Mouse (Mus musculus) E14TG2a.4 (cell line): ENCODE measurements around the gene Pdzk1.

Experiments
- H3K27me3 ChIP-seq: 2 replicates; pipeline ENCODE4 v1.6.1; 2014; ENCODE audit warnings: low read length, control low read depth; ENCODE audit not compliant: insufficient read depth
- H3K36me3 ChIP-seq: 2 replicates; pipeline ENCODE4 v1.6.1; 2014; ENCODE audit warnings: low read length, control low read depth; ENCODE audit not compliant: insufficient read depth
- H3K4me1 ChIP-seq: replicated peaks from 2 replicates; pipeline ENCODE4 v1.6.1; 2014; ENCODE audit warnings: low read depth, low read length, control low read depth
- H3K4me3 ChIP-seq: replicated peaks from 2 replicates; pipeline ENCODE4 v1.5.1; 2014; ENCODE audit warnings: mild to moderate bottlenecking, low read length
- H3K9me3 ChIP-seq: 2 replicates; pipeline ENCODE4 v1.6.1; 2014; ENCODE audit warnings: low read length, control low read depth
- CTCF ChIP-seq: conservative IDR thresholded peaks from 2 replicates; pipeline ENCODE4 v1.5.1; 2014; ENCODE audit warnings: low read length
- NANOG ChIP-seq: IDR thresholded peaks from 2 replicates; pipeline ENCODE4 v1.6.1; 2014; ENCODE audit warnings: borderline replicate concordance, low read length, mixed read lengths
- POU5F1 ChIP-seq: IDR thresholded peaks from 2 replicates; pipeline ENCODE4 v1.6.1; 2014; ENCODE audit warnings: low read length, borderline replicate concordance

Gene Pdzk1

DNA sequence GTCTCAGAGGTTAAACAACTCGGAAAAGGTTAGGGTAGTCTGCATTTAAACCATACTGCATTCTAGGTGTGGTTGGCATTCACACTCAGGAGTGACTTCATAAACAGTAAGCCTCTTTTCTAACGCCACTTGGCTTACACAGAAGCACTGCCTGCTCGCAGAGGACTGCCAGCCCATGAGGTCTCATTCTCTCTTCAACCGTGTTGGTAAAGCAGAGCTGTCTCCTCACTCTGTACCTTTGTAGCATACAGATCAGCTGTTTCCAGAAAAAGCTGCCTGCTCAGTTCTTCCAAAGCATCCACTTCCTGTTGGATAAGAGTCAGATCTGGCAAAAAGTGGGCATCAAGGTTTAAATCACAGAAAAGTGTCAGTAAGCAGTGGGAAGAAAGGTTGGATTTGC, 51.3 kb downstream of the Pdzk1 start:
- Histone ChIP-seq H3K36me3 (peaks cover 88% of the 10 kb centered on the region), H3K4me1 (no peaks in the 10 kb centered on the region), H3K27me3 (no peaks in the 10 kb centered on the region), H3K9me3 (no peaks in the 10 kb centered on the region), H3K4me3 (no peak overlapping the region)
- TF ChIP-seq NANOG (no peak), CTCF (no peak), POU5F1 (no peak)

- Histone ChIP-seq H3K4me3 (no peak overlapping the region), H3K27me3 (no peaks in the 10 kb centered on the region), H3K4me1 (no peaks in the 10 kb centered on the region), H3K36me3 (peaks cover 89% of the 10 kb centered on the region), H3K9me3 (no peaks in the 10 kb centered on the region)
- no peak for TF ChIP-seq POU5F1
- no peak for TF ChIP-seq NANOG
- TF ChIP-seq CTCF: no peak
These were observed 52.5 kb downstream of the Pdzk1 start for GRCm38 (mm10) chr3:96881557-96881956.

DNA sequence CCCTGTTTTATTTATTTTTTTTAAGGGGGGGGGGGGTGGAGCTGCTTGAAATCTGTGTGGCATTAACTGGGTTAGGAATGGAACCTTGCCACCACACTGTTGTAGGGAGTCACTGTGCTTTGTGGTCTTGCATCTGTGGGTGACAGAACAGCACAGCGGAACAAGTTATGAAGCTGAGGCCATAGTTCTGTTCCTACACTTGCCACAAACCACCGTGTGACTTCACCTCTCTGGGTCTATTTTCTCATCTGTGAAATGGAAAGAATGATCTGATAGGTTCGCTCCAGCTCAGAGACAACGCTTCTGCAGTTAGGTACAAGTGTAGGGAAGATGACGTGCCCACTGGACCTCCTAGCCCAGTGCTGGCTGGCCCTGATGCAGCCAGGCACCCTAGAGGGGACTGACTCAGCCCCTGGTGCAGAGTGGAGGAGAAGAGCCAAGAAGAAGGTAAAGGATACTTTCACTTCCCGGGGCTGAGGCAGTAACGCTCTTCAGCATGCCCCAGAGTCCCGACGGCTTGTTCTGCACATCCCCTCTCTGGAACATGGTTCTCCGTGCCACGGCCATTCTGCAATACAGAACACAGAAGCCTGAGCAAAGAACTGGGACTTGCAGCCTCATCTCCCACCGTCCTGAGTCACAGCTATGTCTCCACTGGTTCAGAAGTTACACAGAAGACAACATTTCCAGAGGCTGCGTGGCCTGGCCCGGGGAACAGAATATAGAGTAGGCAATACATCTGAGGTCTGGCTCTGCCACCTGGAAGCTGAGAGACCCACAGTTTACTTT, 53.2 kb downstream of the Pdzk1 start:
- Histone ChIP-seq H3K27me3 (no peaks in the 10 kb centered on the region), H3K4me3 (no peak overlapping the region), H3K36me3 (peaks cover 90% of the 10 kb centered on the region), H3K4me1 (no peaks in the 10 kb centered on the region), H3K9me3 (no peaks in the 10 kb centered on the region)
- TF ChIP-seq NANOG (no peak), POU5F1 (no peak), CTCF (no peak)

GRCm38 (mm10) chr3:96883690-96884089, 54.6 kb downstream of the Pdzk1 start:
- Histone ChIP-seq H3K27me3 (no peaks in the 10 kb centered on the region), H3K4me1 (no peaks in the 10 kb centered on the region), H3K4me3 (no peak overlapping the region), H3K9me3 (no peaks in the 10 kb centered on the region), H3K36me3 (peaks cover 90% of the 10 kb centered on the region)
- TF ChIP-seq NANOG (no peak), CTCF (no peak), POU5F1 (no peak)

- peaks cover 15% of the 10 kb centered on the region for H3K36me3 ChIP-seq
These were observed 73.4 kb downstream of the Pdzk1 start for GRCm38 (mm10) chr3:96902336-96902999.

GRCm38 (mm10) chr3:96904393-96904792, 75.3 kb downstream of the Pdzk1 start, which contains the start of gene Gja5:
TSS of gene Gja5 (plus strand) at chr3:96904693.
- no peaks in the 10 kb centered on the region; the same call in 1 of the 2 replicates for H3K27me3 ChIP-seq
- peak within 1 kb of the TSS; percentile 100 for H3K4me3 ChIP-seq
- H3K9me3 ChIP-seq: no peaks in the 10 kb centered on the region
- TF ChIP-seq CTCF (no peak), NANOG (no peak), POU5F1 (no peak)
- H3K36me3 ChIP-seq: 0 out of 2 replicates have a peak, but pooled peaks cover 4% of the 10 kb centered on the region
- H3K4me1 ChIP-seq: peaks cover 12% of the 10 kb centered on the region

More at GRCm38 (mm10) chr3:96902336-96902999, 73.4 kb downstream of the Pdzk1 start:
- H3K4me1 ChIP-seq: peaks cover 12% of the 10 kb centered on the region
- no peak overlapping the region for H3K4me3 ChIP-seq
- H3K9me3 ChIP-seq: no peaks in the 10 kb centered on the region
- no peak for TF ChIP-seq POU5F1
- no peak for TF ChIP-seq NANOG
- no peak for TF ChIP-seq CTCF
- H3K27me3 ChIP-seq: no peaks in the 10 kb centered on the region; the same call in 1 of the 2 replicates

DNA sequence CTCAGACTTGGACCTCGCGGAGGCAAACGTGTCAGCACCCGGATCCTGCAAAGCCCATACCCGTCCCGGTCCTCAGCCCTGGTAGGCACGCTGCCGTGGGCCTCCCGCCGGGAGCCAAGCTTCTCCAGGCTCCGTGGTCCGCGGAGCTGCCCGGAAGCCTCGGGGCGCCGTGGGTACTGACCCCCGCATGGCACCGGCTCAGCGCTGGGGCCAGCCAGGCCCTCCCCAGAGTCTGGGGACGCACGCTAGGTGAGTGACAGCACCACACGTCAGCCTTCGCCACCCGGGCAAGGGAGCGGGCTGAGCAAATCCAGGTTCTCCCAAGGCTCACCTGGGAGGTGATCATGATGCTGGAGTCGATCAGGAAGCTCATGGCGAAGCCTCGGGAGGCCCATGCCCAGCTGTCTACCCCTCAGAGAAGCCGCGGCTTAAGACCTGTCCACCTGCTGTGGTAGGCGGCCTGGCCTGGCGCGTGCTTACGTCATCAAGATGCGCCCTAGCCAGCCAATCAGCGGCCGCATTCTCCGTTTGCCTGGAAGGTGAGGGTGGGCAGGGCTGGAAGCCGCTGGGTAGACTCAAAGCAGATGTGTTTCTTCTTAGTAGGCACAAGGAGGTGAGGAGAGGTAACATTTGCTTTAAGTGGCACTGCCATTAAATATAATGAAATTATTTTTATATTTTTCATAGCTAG, 75.9 kb downstream of the Pdzk1 start, which contains the start of gene Gpr89:
Gene Gpr89 (minus strand): TSS at position 496 of the 691 bp plus-strand sequence.
- Histone ChIP-seq H3K9me3 (no peaks in the 10 kb centered on the region), H3K27me3 (no peaks in the 10 kb centered on the region; the same call in 1 of the 2 replicates), H3K36me3 (0 out of 2 replicates have a peak, but pooled peaks cover 4% of the 10 kb centered on the region), H3K4me1 (peaks cover 12% of the 10 kb centered on the region), H3K4me3 (peak within 1 kb of the TSS; percentile 100)
- TF ChIP-seq CTCF: no peak
- TF ChIP-seq POU5F1: no peak

GRCm38 (mm10) chr3:96905592-96905991, 76.5 kb downstream of the Pdzk1 start:
- Histone ChIP-seq H3K4me1 (peaks cover 12% of the 10 kb centered on the region), H3K36me3 (0 out of 2 replicates have a peak, but pooled peaks cover 4% of the 10 kb centered on the region), H3K9me3 (no peaks in the 10 kb centered on the region), H3K4me3 (peak overlapping the region; percentile 100), H3K27me3 (no peaks in the 10 kb centered on the region; the same call in 1 of the 2 replicates)
- TF ChIP-seq NANOG: no peak
- TF ChIP-seq CTCF: no peak
- TF ChIP-seq POU5F1: no peak
